Mouse (Mus musculus) Muller cell, postnatal 12 days (primary cell): ENCODE measurements around the gene Tnfaip3.
A peak's percentile ranks its signal among the peaks of the same experiment; 100 is the strongest.

Experiments used
- DNase-seq: peaks from one replicate; pipeline ENCODE4 v3.0.0-alpha.2; 2015; ENCODE audit errors: inconsistent ontology term

Gene Tnfaip3

DNA sequence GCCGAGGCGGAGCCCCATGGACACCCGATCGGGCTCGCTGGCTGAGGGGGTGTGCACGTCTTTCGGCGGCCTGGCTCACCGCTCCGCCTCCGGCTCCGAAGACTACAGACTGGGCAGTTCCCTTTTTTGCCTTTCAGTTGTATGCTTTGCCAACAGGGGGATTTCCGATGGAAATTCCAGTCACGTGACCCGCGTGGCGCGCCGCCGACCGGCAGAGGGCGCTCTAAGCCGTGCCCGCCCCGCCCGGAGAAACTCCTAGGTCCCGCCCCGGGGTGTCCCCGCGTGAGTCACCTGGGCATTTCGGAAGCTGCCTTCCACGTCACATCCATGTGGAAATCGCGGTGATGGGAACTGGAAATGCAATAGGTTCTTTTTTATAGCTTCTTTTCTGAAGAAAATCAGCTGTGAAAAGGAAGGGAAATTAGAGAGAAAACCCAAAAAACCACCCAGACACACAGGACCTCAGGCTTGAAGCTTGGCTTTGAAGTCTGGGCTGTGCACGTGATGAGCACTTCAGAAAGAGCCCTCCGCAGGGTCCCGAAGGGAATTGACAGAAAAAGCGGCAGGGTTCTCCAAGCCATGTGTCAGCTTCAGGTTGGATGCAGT is at the start of gene Tnfaip3:
TSS of gene Tnfaip3 (minus strand) at position 401 of the 606 bp plus-strand sequence.
- peak; percentile 98 for DNase-seq

DNA sequence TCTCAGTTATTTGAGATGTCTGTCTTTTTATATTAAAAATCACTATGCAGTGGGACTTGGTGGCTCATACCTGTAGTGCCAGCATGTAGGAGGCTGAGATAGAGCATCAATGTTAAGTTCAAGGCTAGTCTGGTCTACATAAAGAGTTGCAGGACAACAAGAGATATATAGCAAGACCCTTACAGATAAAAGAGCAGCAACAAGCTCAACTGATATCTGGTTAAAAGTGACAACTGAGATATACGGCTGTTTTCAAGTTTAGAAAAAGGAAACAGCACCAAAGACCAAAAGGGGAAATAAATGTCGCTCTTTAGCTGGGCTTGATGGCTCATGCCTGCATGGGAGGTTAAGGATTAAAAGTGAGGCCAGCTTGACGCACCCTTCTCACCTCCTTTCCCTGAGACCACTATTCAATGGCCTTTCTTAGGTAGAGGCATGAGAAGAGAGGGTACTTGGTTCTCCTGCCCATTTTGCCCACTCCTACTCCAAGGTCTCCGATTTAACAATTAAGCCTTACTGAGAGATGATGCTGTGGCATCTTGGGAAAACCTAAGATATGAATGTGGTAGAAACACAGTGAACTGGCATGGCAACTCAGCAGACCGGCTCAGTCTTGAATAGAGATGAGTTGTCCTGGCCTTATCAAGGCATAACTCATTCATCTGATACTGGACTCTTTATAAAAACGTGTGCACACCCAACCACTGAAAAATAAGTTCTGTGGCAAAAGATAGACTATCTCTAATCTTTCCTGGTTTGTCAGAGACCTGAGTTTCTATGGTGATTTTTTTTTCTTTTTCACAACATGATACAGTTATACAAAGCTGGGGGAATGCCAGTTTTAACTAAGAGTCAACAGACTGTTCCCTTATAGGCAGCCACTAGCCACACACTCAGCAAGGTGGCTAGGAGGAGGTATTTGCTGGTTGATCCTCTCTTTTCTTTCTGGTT is 49.5 kb upstream of the Tnfaip3 start:
- no peak for DNase-seq

DNA sequence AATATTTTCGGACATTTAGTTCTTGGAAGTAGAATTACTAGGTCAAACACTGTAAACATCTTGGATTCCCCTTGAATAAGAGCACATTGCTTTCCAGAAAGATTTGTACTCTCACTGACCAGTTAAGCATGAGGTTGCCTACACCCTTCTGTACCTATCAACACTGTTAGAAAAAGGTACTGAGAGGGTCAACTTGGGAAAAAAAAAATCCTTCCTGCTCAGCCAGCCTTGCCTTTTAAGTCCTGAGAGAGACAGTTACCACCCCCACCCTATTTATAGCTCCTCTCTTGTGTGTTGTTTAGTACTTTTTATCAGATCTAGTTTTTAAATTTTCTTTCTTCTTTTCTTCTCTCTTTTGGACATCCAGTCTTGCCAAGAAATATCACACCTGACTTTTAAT is 48.2 kb upstream of the Tnfaip3 start:
- DNase-seq: no peak

DNA sequence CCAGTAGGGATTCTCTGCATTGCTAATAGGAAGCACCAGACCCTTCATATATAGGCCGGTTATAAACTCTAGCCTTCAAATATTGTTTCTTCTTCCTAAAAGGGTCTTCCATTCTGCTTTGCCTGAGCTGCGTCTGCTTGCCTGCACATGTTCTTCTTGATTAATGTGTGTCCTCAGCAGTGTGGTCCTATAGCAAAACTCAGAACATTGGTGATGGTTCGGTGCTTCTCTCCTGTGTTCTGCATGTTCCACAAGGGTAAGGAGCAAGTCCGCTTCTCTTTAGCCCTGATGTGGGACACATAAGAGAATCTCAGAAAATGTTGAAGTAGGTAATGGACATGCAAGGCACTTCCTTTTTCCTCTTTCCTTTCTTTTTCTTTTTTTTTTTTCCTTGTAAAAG is 47.8 kb upstream of the Tnfaip3 start:
- no peak for DNase-seq

DNA sequence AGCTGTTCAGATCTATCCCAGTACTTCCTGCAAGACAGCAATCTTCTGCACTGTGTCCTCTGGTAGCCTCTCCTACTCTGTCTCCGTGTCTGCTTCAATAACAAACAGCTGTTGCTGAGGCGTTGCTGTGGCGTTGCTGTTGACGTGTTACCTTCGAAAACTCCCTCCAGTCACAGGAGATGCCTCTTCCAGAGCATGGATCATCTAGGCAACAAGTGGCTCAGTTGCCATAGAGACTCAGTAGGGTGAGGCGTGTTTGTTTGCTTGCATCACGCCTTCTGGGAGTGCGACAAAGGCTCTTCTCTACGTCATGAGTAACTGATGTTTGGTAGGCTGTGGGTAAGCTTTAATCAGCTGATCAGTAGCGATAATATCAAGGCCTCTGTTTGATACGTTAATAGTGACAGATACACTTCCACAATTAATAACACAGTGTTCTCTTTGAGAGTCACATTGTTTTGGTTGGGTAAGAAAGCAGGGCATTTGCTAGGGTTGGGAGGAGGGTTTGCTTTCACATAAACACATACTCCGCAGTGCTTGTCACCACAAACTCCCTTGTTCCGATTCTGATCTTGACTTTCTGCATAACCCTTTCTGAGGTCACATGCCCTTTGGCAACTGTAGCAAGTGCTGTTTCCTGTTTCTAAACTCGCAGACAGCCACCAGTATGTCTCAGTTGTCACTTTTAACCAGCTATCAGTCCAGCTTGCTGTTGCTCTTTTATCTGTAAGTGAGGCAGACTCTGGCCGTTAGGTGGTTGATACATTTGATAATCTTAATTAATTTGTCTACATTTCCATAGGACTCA is 46.8 kb upstream of the Tnfaip3 start:
- no peak for DNase-seq

DNA sequence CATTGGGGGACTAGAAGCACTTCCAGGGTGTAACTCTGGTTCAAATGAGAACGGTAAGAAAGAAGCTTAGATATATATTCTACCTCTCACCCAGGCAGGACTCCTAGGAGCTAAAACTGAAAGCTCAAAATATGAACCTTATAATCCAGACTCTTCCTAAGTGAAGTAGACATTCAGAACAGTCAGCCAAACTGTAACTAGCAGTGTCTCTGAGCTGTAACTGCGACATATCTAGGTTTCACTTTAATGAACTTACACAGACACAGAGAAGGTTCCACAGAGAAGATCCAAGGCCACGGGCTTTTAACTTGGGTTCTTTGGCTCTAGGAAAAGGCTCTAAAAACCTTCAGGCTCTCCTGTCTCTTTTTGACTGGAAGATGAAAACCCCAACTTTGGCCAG is 45.7 kb upstream of the Tnfaip3 start:
- DNase-seq: no peak

DNA sequence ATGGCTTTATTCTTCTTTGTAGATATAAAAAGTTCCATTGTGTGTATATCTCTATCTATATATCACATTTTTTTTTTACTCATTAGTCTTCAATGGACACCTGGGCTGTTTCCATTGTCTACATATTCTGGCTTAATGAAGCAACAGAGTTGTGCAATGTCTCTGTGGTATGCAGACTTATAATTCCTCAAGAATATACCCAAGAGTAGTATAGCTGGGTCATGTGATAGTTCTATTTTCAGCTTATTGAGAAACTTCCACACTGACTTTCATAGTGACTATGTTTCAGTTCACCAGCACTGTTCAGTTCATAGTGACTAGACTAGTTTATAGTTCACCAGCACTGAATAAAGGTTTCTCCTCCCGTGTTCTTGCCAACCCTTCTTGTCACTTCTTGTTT is 38.1 kb upstream of the Tnfaip3 start:
- DNase-seq: no peak

DNA sequence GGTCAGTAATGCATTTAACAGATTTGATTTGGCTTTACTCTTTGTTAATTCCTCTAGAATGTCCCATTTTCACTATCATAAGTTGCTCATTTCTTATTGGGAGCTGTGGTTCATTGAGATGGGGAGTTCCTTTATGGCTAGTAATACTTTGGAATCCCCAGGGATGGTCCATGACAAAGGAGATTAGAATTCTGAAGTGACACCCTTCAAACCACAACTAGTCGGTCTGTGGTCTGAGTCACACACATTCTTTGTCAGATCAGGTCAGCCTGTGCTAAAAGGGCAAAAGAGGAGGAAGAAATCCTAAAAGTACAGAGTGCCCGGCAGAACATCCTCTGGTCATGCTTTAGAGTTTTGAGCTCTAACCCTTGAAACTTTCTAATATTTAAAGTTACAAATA is 30.5 kb upstream of the Tnfaip3 start:
- DNase-seq: peak; percentile 95

DNA sequence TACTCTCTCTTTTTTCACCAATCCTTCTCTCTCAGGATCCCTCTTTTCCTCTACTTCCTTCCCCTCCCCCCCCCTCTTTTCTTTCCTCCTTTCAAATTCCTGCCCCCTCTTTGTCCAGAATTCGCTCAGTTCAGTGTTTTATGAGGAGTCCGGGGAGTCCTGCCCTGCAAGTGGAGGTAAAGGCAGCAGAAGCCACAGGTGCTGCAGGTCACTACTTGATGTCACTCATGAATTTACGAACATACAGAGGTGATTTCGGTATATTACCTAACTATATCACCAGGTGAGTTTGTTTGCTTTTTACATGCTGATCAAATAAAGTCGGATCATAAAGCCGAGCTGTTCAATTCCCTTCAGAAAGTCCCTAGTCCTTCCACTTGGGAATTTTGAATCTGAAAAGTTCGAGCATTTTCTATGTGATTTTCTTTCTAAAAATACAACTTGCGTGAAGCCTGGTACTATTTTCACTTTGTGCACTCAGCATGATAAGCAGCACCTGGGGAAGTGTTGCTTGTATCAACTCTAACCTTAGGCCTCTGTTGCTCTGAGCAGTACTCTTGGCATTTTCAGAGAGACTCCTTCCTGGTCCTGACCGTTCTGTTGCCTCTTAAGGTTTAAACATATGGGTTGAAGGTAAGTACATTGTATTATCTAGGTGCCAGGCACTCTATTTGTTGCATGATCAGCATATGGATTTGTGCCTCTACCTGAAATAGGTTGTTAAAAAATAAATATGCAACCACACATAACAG is 29.5 kb upstream of the Tnfaip3 start:
- DNase-seq: no peak

DNA sequence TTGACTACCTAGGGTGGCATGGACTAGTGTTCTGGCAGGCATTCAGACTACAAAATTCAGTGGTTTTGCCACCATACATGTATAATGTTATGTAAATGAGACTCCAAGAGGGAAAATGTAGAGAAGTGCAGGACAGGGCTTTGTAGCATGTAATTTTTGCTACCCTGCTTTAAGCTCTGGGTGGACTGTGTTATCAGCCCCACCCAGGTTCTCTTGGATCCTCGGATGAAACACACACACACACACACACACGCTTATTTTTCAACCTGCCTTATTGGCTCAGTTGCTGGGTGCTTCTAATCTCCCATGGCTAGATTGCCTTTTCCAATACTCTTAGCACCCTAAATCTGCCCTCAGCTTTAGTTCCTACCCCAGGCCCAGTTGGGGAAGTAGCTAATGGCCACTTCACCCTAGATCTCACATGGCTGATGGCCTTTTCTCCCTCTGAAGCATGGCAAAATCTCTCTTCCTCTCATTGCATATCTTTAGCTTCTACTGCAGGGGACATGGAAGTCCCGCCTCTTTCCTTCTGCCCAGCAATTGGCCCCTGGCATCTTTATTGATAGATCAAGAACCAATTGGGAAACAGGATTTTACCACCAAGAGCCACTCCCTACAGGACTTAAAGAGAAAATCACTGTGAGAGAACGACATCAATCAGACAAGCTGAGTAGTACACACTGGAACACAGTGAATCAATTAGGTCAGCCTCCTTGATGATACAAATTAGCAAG is 28.2 kb upstream of the Tnfaip3 start:
- peak; percentile 52 for DNase-seq

DNA sequence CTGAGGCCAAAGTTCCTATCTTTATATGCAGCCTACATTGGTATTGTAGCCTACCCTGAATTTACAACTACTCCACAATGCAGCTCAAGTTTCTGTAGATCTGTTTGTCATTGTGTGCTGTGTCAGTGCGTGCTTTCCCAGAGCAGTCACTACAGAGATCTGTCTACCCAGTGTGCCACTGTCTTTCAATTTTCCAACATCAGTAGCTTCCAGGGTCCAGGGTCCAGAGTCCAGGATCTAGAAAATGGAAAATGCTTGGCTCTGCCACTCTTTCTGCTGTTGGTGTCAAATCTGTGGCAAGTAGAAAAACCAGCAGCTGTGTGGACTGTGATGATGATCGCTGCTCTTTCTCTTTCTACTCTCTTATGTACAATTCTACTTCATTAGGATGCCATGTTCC is 24.7 kb upstream of the Tnfaip3 start:
- no peak for DNase-seq

DNA sequence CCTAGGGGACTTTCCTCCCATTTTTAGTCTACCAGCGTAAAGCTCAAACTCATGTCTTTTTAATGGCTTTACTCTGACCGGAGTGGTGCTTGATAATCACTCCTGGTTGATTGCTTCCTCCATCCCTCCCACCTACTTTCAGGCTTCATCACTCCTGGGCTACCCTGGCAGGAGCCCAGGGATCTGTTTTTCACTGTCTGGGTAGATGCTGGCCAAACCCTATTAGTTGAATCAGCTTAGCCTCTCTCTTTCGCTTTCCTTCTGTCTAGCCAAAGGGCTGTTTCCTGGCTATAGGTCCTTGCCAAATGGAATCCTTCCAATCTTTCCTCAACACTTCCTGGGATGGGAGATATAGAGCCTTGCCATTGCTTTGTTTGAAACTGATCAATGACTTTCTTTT is 19.3 kb upstream of the Tnfaip3 start:
- DNase-seq: peak; percentile 70

DNA sequence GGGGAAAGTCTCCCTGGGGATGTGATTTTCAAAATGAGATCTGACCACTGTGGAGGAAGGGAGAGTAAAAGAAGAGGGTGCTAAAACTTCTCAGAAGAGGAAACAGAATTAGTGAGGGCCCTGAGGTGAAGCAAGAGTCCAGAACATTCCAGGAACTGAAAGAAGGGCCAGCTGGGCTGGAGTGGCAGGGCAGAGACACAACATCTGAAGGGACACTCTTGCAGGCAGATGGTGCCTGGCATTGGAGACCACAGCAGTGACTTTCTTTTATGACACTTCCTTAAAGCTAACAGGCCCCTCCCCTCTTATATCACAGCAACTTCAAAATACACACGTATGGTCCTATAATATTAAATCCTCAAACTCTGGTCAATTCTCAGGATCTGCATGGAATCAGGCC is 18.2 kb upstream of the Tnfaip3 start:
- DNase-seq: no peak

DNA sequence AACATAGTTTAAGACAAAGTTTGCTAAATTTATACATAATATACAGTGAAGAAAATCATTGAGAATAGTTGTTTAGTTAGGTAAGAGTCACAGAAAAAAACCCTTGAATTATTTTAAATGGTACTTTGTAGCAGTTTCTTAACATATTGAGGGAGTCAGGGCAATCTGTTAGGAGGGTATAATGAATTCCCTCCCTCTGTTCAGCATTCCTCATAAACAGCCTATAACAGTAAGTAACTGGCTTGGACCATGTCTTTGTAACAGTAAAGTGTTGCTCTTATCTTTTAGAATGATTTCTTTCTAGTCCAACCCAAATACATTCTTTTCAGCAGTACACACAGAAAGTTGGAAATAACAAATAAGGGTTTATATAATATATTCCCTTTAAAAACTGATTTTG is 16.4 kb upstream of the Tnfaip3 start:
- no peak for DNase-seq

DNA sequence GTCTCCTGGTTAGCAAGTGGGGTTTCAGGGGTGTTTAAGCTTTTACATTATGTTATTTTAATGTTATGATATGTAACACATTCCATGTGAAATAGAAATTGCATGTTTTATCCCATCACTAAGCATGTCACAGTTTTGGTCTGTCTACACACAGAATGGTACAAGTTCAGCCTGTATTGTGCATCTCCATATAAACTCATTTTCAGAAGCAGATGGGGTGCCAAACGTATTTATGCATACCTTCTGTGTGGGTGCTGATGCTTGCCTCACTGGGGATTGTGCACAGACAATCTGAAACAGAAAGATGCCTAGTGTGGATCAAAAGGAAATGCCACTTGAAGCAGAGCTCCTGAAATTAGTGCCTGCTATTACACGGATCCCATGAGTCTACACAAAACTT is 15.2 kb upstream of the Tnfaip3 start:
- DNase-seq: no peak

DNA sequence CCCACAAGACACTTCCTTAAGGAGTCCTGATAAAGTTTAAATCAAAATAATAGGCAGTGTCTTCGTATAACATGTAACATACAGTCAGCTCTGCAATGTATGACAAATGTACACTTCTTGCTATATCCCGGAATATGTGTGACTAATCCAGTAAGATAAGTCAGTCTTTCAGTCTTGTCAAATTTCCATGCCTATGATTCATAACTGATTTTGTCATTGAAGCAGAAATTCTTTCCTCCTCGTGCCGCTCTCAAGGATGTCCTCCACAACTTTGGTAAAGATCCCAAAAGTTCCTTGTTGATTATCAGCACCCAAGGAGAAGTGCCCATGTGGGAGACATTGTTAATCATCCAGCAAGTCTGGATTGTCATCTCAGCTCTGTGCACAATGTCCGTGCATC is 11.3 kb upstream of the Tnfaip3 start:
- DNase-seq: no peak

DNA sequence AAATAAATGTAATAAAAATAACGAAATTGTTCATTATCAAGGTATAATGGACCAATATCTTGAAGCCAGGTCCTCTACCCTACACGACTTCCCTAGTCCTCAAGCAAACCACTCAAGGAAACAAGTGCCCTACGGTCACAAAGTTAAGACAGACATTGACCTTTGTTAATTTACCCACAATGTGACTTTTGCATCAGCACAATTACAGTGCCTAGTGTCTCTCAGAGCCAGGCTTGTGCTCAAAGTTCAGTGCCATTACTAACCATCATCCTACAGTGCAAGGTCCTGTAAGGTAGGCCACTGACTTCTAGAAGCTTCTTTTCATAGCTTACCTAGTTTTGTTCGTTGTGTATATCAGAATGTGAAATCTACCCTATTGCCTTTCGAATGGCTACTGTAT is 8.9 kb upstream of the Tnfaip3 start:
- no peak for DNase-seq

DNA sequence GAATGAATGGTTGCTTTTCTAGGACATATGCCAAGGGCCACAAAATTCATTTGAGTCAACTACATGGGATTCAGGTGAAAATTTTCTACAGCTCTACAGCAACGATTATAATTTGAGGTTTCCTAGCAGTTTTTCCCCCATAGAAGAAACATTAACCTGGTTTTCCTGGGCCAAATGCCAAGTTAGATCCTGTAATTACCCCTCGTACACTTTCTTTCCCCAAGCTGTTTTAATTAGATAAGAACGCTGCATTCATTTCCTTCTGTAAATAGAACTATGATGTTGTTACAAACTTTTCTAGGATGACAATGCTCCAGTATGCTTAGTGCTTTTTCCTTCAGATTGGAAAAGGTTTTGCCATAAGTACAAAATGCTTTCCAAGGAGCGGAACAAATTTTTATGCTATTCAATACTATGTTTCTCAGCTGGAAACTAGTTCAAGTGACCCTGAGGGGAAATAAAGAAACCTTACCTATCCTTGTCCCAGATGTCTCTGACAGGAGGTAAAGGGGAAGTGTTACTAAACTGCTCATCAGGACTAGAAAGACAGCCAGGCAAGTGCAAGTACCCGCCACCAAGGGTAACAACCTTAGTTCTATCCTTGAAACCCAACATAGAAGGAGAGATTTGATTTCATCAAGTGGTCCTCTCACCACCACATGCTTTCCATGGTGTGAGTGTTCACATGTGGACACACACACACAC is 8.3 kb upstream of the Tnfaip3 start:
- DNase-seq: no peak

DNA sequence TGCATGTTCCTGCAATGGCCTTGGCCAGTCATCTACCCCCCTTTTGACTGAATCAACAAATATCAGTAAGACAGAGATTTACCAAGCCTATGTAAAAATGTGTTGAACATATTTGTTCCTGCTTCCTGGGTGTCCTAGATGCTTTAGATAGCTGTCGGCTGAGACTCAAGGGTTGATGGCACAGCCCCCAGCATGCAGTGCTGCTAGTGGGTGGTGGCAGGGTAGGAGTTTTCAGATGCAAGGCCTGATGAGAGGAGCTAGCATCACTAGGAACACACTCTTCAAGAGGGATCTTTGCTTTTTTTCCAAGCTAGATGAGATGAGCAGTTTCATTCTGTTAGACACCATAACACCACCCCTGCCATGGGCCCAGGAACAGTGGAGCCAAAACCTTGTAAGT is 6.8 kb upstream of the Tnfaip3 start:
- DNase-seq: no peak

DNA sequence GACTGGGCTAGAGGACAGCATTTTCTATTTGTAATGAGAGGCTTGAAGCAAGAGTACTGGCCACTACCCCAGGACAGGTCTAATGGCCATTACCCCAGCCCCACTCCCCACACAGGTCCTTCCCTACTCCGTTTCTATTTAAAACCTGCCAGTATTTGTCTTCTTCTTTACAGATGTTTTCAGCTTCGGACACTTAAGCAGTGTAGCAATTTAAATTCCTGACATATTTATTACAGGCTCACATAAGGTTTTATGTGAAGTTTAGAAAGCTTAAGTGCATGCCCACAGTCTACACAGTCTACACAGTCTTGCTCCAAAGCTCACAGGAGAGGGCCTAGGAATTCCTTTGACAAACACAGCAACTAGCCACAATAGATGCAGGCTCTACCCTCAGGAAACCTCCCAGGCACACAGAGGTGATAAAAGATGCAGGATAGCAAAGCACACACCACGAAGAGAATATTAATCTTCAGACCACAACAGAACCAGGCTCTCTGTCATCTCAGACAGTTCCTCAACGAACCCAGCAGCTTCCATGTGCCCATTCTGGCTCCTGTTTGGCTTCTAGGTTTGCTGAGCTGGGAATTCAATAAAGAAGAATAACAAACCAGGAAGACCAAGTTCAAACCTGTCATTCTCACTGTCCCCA is 1.5 kb upstream of the Tnfaip3 start:
- no peak for DNase-seq
